Mouse (Mus musculus) cerebellum, adult 2 months (tissue): ENCODE results near the gene Coro7. TPM values are rescaled to one million over a fixed set of nuclear protein-coding genes. Genes with fewer than 3 reads are reported as not detected.
A peak's percentile ranks its signal among the peaks of the same experiment; 100 is the strongest.

Source experiments
- DNase-seq, 2 experiments: peaks; one replicate each; pipeline ENCODE4 v3.0.0; 2021
- H3K27ac ChIP-seq: fragments of 200-500 bp; 2 replicates; pipeline ENCODE4 v1.5.1; 2012; ENCODE audit warnings: low read length, control low read depth, inconsistent platforms; ENCODE audit not compliant: insufficient read depth
- H3K27me3 ChIP-seq: fragments of 200-500 bp; 2 replicates; pipeline ENCODE4 v1.6.1; 2012; ENCODE audit warnings: inconsistent platforms, mild to moderate bottlenecking, low read length, moderate library complexity; ENCODE audit not compliant: control insufficient read depth, insufficient read depth
- H3K4me1 ChIP-seq: fragments of 200-500 bp; 2 replicates; pipeline ENCODE4 v1.6.1; 2011; ENCODE audit warnings: low read length; ENCODE audit not compliant: control insufficient read depth, insufficient read depth
- H3K4me3 ChIP-seq: fragments of 200-500 bp; replicated peaks from 2 replicates; pipeline ENCODE3; 2011; ENCODE audit warnings: mild to moderate bottlenecking, low read depth, low read length, control low read depth; ENCODE audit not compliant: insufficient read depth
- CTCF ChIP-seq: fragments of 200-500 bp; IDR thresholded peaks from 2 replicates; pipeline ENCODE4 v1.5.1; 2011; ENCODE audit warnings: low read depth, mild to moderate bottlenecking, control low read depth, low read length, moderate library complexity, borderline replicate concordance; ENCODE audit not compliant: insufficient read depth
- POLR2A ChIP-seq: fragments of 200-500 bp; IDR thresholded peaks from 2 replicates; pipeline ENCODE4 v1.6.1; 2011; ENCODE audit warnings: low read length, control low read depth, borderline replicate concordance; ENCODE audit not compliant: insufficient read depth
- WGBS: fragments of 180-500 bp; shearing (Covaris S2); methylation state at CpG from one replicate; pipeline ENCODE4 v1.1.7; 2018; 5-methylcytosine and 5-hydroxymethylcytosine counted together
- polyA plus RNA-seq: library from polyadenylated mRNA; depleted of rRNA; stranded (reverse); fragments of >200 nt; gene quantifications from 2 replicates; pipeline ENCODE4 v1.2.3, GENCODE M21; 2012

Coro7 gene
- polyA plus RNA-seq, 1 experiment = 86.1 TPM

DNA sequence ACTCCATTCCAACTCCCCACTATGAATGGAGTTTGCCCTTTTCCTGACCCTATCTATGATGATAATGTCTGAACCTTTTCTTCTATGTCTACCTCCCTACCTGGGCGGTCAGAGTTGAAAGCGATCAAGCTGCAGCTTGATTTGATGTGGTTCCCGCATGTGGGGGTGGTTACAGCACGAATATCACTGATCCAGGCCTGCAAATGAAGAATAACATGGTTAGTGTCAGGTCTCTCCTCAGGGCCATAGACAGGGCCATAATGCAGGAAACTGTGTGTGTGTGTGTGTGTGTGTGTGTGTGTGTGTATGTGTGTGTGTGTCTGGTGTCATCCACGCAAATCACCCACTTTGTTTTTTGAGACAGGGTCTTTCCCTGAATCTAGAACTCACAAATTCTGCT, 2.7 kb downstream of the Coro7 start:
- H3K4me1 ChIP-seq = no peaks in the 10 kb centered on the region
- no peak overlapping the region for H3K4me3 ChIP-seq
- no peak overlapping the region for H3K27ac ChIP-seq
- DNase-seq = no peak
- no peak for TF ChIP-seq POLR2A
- TF ChIP-seq CTCF = no peak
- no peaks in the 10 kb centered on the region for H3K27me3 ChIP-seq
- 92% methylated on average over 5 of the region's 5 CpGs for WGBS

DNA sequence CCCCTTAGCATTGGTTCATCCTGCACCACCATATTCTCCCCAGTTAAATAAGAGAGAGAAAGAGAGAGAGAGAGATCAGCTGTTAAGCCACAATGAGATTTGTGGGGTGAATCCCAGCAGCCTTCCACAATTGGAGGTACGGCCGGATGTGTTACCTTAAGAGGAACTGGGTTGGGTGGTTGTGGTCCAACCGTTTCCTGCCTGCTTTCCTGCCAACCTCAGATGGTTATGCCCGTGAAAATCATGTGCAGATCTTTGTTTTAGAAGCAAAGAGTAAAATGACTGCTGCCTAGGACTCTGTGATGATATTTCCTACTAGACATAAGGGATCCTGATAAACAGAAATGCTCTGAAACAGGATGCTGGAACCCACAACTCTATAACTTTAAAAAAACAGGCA, 5.5 kb downstream of the Coro7 start:
- Histone ChIP-seq H3K27me3 (no peaks in the 10 kb centered on the region), H3K4me3 (no peak overlapping the region), H3K27ac (no peak overlapping the region), H3K4me1 (no peaks in the 10 kb centered on the region)
- 80% methylated on average over 4 of the region's 4 CpGs for WGBS
- TF ChIP-seq POLR2A (no peak), CTCF (no peak)
- no peak for DNase-seq

DNA sequence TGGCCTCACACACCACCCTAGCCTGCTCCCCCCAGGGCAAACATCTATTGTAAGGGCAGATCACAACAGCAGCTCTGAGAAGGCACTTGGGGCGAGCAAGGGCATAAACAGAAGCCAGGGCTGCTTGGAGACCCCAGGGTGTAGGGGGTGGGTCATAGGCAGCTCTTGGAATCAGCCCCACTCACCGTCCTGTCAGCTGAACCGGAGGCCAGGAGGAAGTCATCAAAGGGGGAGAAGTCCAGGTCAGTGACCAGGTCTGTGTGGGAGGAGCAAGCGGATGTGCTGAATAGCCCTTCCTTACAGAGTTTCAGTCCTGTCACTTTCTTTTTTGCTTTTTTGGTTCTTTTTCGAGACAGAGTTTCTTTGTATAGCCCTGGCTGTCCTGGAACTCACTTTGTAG, 9.3 kb downstream of the Coro7 start:
- WGBS = 73% methylated on average over 5 of the region's 5 CpGs
- Histone ChIP-seq H3K27me3 (no peaks in the 10 kb centered on the region), H3K4me3 (no peak overlapping the region), H3K4me1 (no peaks in the 10 kb centered on the region), H3K27ac (no peak overlapping the region)
- DNase-seq = no peak
- TF ChIP-seq CTCF (no peak), POLR2A (no peak)

DNA sequence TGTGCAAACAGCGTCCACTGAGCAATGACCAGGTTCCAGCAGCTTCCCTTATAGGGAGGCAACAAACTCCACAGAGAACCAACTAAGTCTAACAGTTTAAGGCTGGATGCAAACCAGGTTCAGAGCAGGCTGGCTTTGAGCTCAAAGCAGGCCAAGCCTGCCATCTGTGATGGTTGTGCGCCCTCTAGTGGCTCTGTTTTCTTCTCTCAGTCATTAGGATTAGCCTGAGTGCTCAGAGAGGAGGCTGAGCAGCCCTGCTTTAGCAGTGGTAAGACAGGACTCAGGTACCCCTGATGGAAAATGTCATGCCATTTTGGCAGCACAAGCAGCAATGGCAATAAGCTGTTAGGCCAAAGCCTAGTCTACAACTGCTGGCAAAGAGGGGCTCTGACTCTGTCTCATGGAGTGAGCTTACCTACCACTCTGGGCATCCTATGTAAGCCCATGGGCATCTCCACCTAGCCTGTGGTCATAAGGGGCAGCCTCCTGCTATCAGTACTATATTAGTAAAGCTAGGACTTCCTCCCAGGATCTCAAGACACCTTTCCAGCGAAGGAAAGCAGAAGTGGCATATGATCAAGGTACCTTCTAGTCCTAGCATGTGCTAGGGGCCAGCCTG, 12.3 kb downstream of the Coro7 start:
- DNase-seq = peak; percentile 82 to 85
- WGBS = 29% methylated on average over 3 of the region's 3 CpGs
- Histone ChIP-seq H3K27ac (no peak overlapping the region), H3K4me3 (no peak overlapping the region), H3K4me1 (no peaks in the 10 kb centered on the region), H3K27me3 (no peaks in the 10 kb centered on the region)
- TF ChIP-seq POLR2A = no peak
- peak; percentile 97 for TF ChIP-seq CTCF

DNA sequence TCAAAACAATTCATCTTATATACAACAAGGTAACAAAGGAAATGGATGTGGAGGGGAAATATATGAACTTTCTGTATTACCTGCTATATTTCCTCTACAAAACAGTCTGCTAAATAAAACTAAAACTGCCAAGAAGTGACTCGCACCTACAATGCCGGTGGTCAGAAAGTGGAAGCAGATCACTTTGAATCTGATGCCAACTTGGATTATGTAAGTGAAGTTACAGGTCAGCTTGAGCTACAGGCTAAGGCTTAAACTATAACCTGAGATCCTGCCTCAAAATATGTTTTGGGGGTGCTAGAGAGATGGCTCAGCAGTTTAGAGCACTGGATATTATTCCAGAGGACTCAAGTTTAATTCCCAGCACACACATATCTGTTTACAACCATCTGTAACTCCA, 13.9 kb downstream of the Coro7 start:
- H3K4me3 ChIP-seq = no peak overlapping the region
- TF ChIP-seq POLR2A (no peak), CTCF (no peak)
- 64% methylated on average over 2 of the region's 2 CpGs for WGBS
- DNase-seq = no peak
- no peak overlapping the region for H3K27ac ChIP-seq
- H3K27me3 ChIP-seq = no peaks in the 10 kb centered on the region
- no peaks in the 10 kb centered on the region for H3K4me1 ChIP-seq

DNA sequence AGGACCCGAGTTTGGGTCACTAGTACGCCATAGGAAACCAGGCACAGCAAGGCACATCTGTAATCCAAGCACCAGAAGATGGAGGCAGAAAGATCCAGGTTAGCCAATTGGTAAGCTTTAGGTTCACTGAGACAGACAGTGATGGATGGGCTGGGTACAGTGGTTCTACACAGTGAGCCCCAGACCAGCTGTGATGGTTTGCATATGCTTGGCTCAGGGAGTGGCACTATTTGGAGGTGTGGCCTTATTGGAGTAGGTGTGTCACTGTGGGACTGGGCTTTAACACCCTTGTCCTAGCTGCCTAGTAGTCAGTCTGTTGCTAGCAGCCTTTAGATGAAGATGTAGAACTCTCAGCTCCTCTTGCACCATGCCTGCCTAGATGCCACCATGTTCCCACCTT, 15.8 kb downstream of the Coro7 start:
- Histone ChIP-seq H3K4me3 (no peak overlapping the region), H3K27ac (no peak overlapping the region), H3K4me1 (no peaks in the 10 kb centered on the region), H3K27me3 (no peaks in the 10 kb centered on the region)
- no peak for TF ChIP-seq CTCF
- TF ChIP-seq POLR2A = no peak
- WGBS = 77% methylated on average over 2 of the region's 2 CpGs
- DNase-seq = no peak

DNA sequence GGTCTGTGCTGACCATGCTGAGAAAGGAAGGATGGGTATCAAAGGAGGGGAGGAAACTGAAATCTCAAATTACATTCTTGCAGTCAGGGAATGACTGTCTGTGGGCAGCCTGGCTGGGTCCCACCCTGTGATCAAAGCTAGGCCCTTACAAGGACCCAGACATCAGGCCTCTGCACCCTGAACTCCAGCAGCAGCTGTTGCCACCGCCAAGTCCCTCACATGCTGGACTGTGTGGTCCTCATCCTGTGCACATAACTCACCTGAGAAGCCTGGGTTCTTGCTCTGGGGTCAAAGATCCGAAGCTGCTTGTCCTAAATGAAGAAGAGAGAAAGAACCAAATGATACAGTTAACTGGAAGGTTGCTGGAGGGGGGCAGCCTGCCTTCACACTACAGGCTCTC, 18.0 kb downstream of the Coro7 start:
- TF ChIP-seq CTCF (no peak), POLR2A (no peak)
- no peaks in the 10 kb centered on the region for H3K4me1 ChIP-seq
- no peak overlapping the region for H3K27ac ChIP-seq
- 71% methylated on average over 2 of the region's 2 CpGs for WGBS
- no peak for DNase-seq
- H3K27me3 ChIP-seq = no peaks in the 10 kb centered on the region
- H3K4me3 ChIP-seq = no peak overlapping the region

DNA sequence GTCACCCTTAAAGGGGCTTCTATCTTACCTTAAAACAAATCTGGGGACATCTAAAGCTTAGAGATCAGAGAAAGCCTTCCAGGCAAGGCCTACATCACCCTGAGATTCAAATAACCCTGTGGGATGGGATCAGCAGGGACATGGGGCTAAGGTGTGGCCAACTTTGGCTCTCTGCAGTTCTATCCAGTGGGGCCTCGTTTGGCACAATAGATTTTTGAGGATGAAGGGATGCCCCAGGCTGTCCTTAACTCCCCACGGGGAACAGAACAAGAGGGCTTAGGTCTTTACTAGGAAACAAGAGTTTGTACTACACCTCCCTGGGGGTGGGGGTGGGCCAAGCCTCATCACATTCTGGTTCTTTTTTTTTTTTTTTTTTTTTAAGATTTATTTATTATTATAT, 20.3 kb downstream of the Coro7 start:
- TF ChIP-seq POLR2A (no peak), CTCF (no peak)
- no peak for DNase-seq
- Histone ChIP-seq H3K27me3 (no peaks in the 10 kb centered on the region), H3K4me3 (no peak overlapping the region), H3K27ac (no peak overlapping the region), H3K4me1 (peaks cover 21% of the 10 kb centered on the region)
- 41% methylated on average over 2 of the region's 2 CpGs for WGBS
